In genomic region chr16:45224431-45225008, GRCm38 (mm10) we compare ENCODE assay signal across 19 mouse cellular contexts. TPM values are rescaled to one million over a fixed set of nuclear protein-coding genes. Genes with fewer than 3 reads are reported as not detected.
DNase-seq lines count a peak whose midpoint lies in the region; ATAC-seq and TF ChIP-seq lines count a peak whose summit lies in the region.
"Had no signal": no experiment of that assay in that cellular context is flagged by ENCODE, and none has a peak within 500 bp of the region (broad histone marks: within the 10 kb centered on the region; RNA-seq: fewer than 3 reads in every experiment).

No protein-coding gene starts in this region.

- in situ Hi-C loops in CH12.LX (cut with MboI; ENCODE audit: low pct_ligation_motif_present, low pct_unique_long_range_greater_than_20kb, low sequenced_read_pairs): no loop called here

- WGBS in thymus, adult 2 months: 40% methylated on average over 4 of the region's 4 CpGs

- TF ChIP-seq POLR2A in thymus, adult 2 months (IDR thresholded peaks at IDR 0.05; ENCODE audit: control insufficient read depth, extremely low read depth, insufficient read depth, low read length, poor library complexity): no peak
- no peak for TF ChIP-seq POLR2A in CH12.LX (IDR thresholded peaks at IDR 0.05; ENCODE audit: low read depth, low read length)

- no peaks in the 10 kb centered on the region; the same call in 1 of the 2 replicates for H3K79me2 ChIP-seq in CH12.LX (replicated peaks; ENCODE audit: control insufficient read depth, extremely low read depth, insufficient read depth, poor library complexity, severe bottlenecking)

- no peak for TF ChIP-seq CTCF in thymus, adult 2 months (IDR thresholded peaks at IDR 0.05; ENCODE audit: borderline replicate concordance, control insufficient read depth, extremely low read depth, insufficient read depth, low read length, poor library complexity)
- TF ChIP-seq CTCF in CH12.LX (conservative IDR thresholded peaks at IDR 0.05 in 1 of 2, IDR thresholded peaks at IDR 0.05 in 1 of 2; ENCODE audit: low read depth in 2 of 2, low read length in 2 of 2): no peak

- ATAC-seq in hematopoietic stem cell, adult 5-6 weeks (replicated peaks in 1 of 2; ENCODE audit: insufficient read depth in 1 of 2, low FRiP score in 2 of 2, low TSS enrichment in 1 of 2, low read depth in 1 of 2, poor library complexity in 2 of 2, severe bottlenecking in 2 of 2): peak; percentile 34 to 49; a peak in 2 of 4 replicates
- ATAC-seq: intestine, postnatal 0 days had no signal

- no peak for TF ChIP-seq EP300 in CH12.LX (IDR thresholded peaks at IDR 0.05; ENCODE audit: low read length)

- H3K27ac ChIP-seq in thymus, adult 2 months (ENCODE audit: control insufficient read depth, insufficient read depth, low read length): peak overlapping the region; percentile 71
- H3K27ac ChIP-seq in CH12.LX (ENCODE audit: insufficient read depth, low read depth): no peak overlapping the region
- H3K27ac ChIP-seq: embryonic facial prominence, embryonic 12.5 days; gastrocnemius, adult 2 months; heart, adult 2 months; hindbrain, embryonic 12.5 days; neural tube, embryonic 15.5 days had no signal

- peak overlapping the region; percentile 13; the same call in 1 of the 2 replicates for H3K4me3 ChIP-seq in thymus, adult 2 months (ENCODE audit: control insufficient read depth, insufficient read depth, low read length)
- peak overlapping the region; percentile 5 to 49 (median 28) for H3K4me3 ChIP-seq in CH12.LX (replicated peaks in 1 of 3; ENCODE audit: low read depth in 2 of 3, low read length in 2 of 3, poor library complexity in 1 of 3)
- H3K4me3 ChIP-seq: embryonic facial prominence, embryonic 12.5 days; gastrocnemius, adult 2 months; heart, adult 2 months; hindbrain, embryonic 12.5 days; midbrain, embryonic 10.5 days; neural tube, embryonic 15.5 days had no signal

- dilution Hi-C loops in CH12.LX (cut with MboI; ENCODE audit: extremely low pct_ligation_motif_present, extremely low pct_unique_long_range_greater_than_20kb, low sequenced_read_pairs): no loop called here

- H3K36me3 ChIP-seq in thymus, adult 2 months (ENCODE audit: control insufficient read depth, insufficient read depth, low read length): no peaks in the 10 kb centered on the region
- no peaks in the 10 kb centered on the region for H3K36me3 ChIP-seq in CH12.LX (replicated peaks in 1 of 2; ENCODE audit: control insufficient read depth in 1 of 2, insufficient read depth in 1 of 2, low read length in 1 of 2)
- H3K36me3 ChIP-seq: embryonic facial prominence, embryonic 12.5 days; hindbrain, embryonic 12.5 days; midbrain, embryonic 10.5 days; neural tube, embryonic 15.5 days had no signal

- no peaks in the 10 kb centered on the region for H3K27me3 ChIP-seq in thymus, adult 2 months (ENCODE audit: control insufficient read depth, insufficient read depth, low read length)
- H3K27me3 ChIP-seq in CH12.LX (replicated peaks): no peaks in the 10 kb centered on the region
- H3K27me3 ChIP-seq: embryonic facial prominence, embryonic 12.5 days; hindbrain, embryonic 12.5 days; neural tube, embryonic 15.5 days had no signal

- no peaks in the 10 kb centered on the region for H3K9me3 ChIP-seq in CH12.LX (replicated peaks; ENCODE audit: low read length)
- H3K9me3 ChIP-seq: embryonic facial prominence, embryonic 12.5 days; hindbrain, embryonic 12.5 days; midbrain, embryonic 10.5 days; neural tube, embryonic 15.5 days had no signal

- H3K4me1 ChIP-seq in thymus, adult 2 months (replicated peaks; ENCODE audit: control insufficient read depth, insufficient read depth, low read length): peaks cover 12% of the 10 kb centered on the region
- H3K4me1 ChIP-seq in CH12.LX (ENCODE audit: control insufficient read depth in 1 of 2, insufficient read depth in 2 of 2): peaks cover 11 to 56% of the 10 kb centered on the region in 2 experiments
- H3K4me1 ChIP-seq: embryonic facial prominence, embryonic 12.5 days; hindbrain, embryonic 12.5 days; neural tube, embryonic 15.5 days had no signal

- peak overlapping the region; percentile 74 for H3K4me2 ChIP-seq in CH12.LX (ENCODE audit: insufficient read depth, low read depth, poor library complexity, severe bottlenecking)
- H3K4me2 ChIP-seq: embryonic facial prominence, embryonic 12.5 days; hindbrain, embryonic 12.5 days; neural tube, embryonic 15.5 days had no signal

- no peak overlapping the region for H3K9ac ChIP-seq in CH12.LX (ENCODE audit: insufficient read depth, low read depth)
- H3K9ac ChIP-seq: embryonic facial prominence, embryonic 12.5 days; hindbrain, embryonic 12.5 days; neural tube, embryonic 15.5 days had no signal

- no peak for TF ChIP-seq RAD21 in CH12.LX (IDR thresholded peaks at IDR 0.05; ENCODE audit: low read depth, low read length)

- no peak for DNase-seq in thymus, adult 2 months
- no peak for DNase-seq in thymus, postnatal 4 days
- peak; percentile 38 for DNase-seq in CH12.LX (ENCODE audit: extremely low read depth)
- no peak for DNase-seq in Muller cell, postnatal 12 days (ENCODE audit: inconsistent ontology term)
- DNase-seq in kidney, adult 8-10 months: no peak
- no peak for DNase-seq in adrenal gland, postnatal 10 days
- DNase-seq: adrenal gland, adult 2 months; cerebellum, adult 11 months; cerebellum, postnatal 25 days; gastrocnemius, adult 2 months; kidney, postnatal 36 days had no signal

TF ChIP-seq in CH12.LX, 34 proteins besides CTCF, POLR2A, EP300 and RAD21:
- no peak for TF ChIP-seq POLR2AphosphoS2 (IDR thresholded peaks at IDR 0.05; ENCODE audit: low read depth, low read length)
- 0 out of 2 replicates have a peak, but pooled peaks have one; percentile 11 for TF ChIP-seq TBP (conservative IDR thresholded peaks at IDR 0.05; ENCODE audit: low read depth, low read length)

RNA-seq across cellular contexts. Expression of gene Btla, which starts 0.4 kb away (rescaled TPM):
- polyA plus RNA-seq in thymus, adult 2 months (2012; rRNA removed): 4.2 and 5.0 TPM in 2 replicates
- total RNA-seq in CH12.LX (2012; rRNA removed) (4.9 and 5.9 TPM in 2 replicates), CH12.LX (2014; rRNA removed) (37.7 and 40.3 TPM in 2 replicates)
- 25.5 and 25.8 TPM in 2 replicates for polyA plus RNA-seq in CH12.LX (2012; ENCODE audit: insufficient read length, low read depth)
- total RNA-seq in hematopoietic stem cell, adult 5-6 weeks (2017): 17.7 and 32.0 TPM in 2 replicates
- 1 to 10 TPM; 2.6 to 2.7 TPM for total RNA-seq in adrenal gland, postnatal 10 days (2021)
- polyA plus RNA-seq: stomach, embryonic 14.5 days had no signal
